Mouse (Mus musculus) spleen, adult 2 months (tissue): ENCODE measurements around the gene Col8a2. TPM values are rescaled to one million over a fixed set of nuclear protein-coding genes. Genes with fewer than 3 reads are reported as not detected.
A peak's percentile ranks its signal among the peaks of the same experiment; 100 is the strongest.

Experiments used
- DNase-seq, 2 experiments: peaks; one replicate each; pipeline versions ENCODE4 v3.0.0 to v3.0.0-alpha.2; 2012 to 2021; ENCODE audit warnings: low spot score in 2 of 2, low read depth in 1 of 2
- H3K27ac ChIP-seq: fragments of 200-500 bp; 2 replicates; pipeline ENCODE4 v1.5.1; 2012; ENCODE audit warnings: low read length, inconsistent platforms; ENCODE audit not compliant: insufficient read depth
- H3K27me3 ChIP-seq: fragments of 200-500 bp; 2 replicates; pipeline ENCODE4 v1.6.1; 2012; ENCODE audit warnings: mild to moderate bottlenecking, moderate library complexity, low read length, inconsistent platforms; ENCODE audit not compliant: control insufficient read depth, insufficient read depth
- H3K36me3 ChIP-seq: fragments of 200-500 bp; 2 replicates; pipeline ENCODE4 v1.6.1; 2012; ENCODE audit warnings: mild to moderate bottlenecking, low read length, inconsistent platforms; ENCODE audit not compliant: control insufficient read depth, insufficient read depth
- H3K4me1 ChIP-seq: fragments of 200-500 bp; 2 replicates; pipeline ENCODE4 v1.6.1; 2011; ENCODE audit warnings: inconsistent platforms; ENCODE audit not compliant: control insufficient read depth, insufficient read depth, insufficient read length
- H3K4me3 ChIP-seq: fragments of 200-500 bp; 2 replicates; pipeline ENCODE4 v1.5.1; 2011; ENCODE audit warnings: mild to moderate bottlenecking, inconsistent platforms; ENCODE audit not compliant: insufficient read depth, insufficient read length; ENCODE audit errors: extremely low read depth
- CTCF ChIP-seq: fragments of 200-500 bp; IDR thresholded peaks from 2 replicates; pipeline ENCODE4 v1.5.1; 2011; ENCODE audit warnings: mild to moderate bottlenecking, inconsistent platforms; ENCODE audit not compliant: insufficient read depth, insufficient read length, insufficient replicate concordance; ENCODE audit errors: extremely low read depth
- POLR2A ChIP-seq: fragments of 200-500 bp; IDR thresholded peaks from 2 replicates; pipeline ENCODE4 v1.6.1; 2011; ENCODE audit warnings: low read depth, low read length, inconsistent platforms
- WGBS: fragments of 180-500 bp; shearing (Covaris S2); methylation state at CpG from one replicate; pipeline ENCODE4 v1.1.7; 2018; 5-methylcytosine and 5-hydroxymethylcytosine counted together
- polyA plus RNA-seq: library from polyadenylated mRNA; depleted of rRNA; stranded (reverse); fragments of >200 nt; gene quantifications from 2 replicates; pipeline ENCODE4 v1.2.3, GENCODE M21; 2012

Gene Col8a2
- polyA plus RNA-seq, 1 experiment, result 3.2 TPM

DNA sequence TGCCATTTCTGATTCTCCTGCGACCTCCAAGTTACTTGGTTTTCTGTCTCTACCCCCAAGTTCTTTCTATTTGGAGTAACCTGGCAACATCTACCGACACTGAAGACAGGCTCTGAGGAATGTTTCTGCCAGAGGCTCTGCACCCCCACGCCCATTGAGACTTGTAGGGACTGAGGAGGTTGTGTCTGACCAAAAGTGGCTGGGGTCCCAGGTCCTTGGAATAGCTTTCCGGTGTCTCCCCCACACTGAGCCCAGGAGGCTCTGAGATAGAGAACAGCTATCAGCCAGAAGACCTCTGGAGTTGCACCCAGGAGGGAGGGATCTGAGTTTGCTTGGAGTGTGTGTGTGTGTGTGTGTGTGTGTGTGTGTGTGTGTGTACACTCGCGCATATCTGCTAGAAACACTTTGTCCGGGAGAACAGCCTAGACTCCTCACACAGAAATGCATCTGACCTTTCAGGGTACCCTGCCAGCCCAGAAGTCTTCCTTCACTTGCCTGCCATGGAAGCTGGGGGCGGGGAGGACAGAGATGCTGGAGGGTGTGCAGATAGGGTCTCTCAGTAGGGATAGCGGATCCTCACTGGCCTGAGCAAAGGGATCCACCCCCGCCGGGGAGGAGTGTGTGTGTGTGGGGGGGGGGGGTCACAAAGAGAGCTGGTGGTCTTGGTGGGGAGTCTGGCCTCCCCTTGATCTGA is 856 bp downstream of the Col8a2 start:
- no peaks in the 10 kb centered on the region for H3K36me3 ChIP-seq
- no peak for DNase-seq
- TF ChIP-seq POLR2A, result no peak
- no peak for TF ChIP-seq CTCF
- H3K4me1 ChIP-seq, result peaks cover 7% of the 10 kb centered on the region
- H3K4me3 ChIP-seq, result no peak overlapping the region; the same call in 1 of the 2 replicates
- 48% methylated on average over 11 of the region's 11 CpGs for WGBS
- peaks cover 16% of the 10 kb centered on the region for H3K27me3 ChIP-seq
- no peak overlapping the region for H3K27ac ChIP-seq

DNA sequence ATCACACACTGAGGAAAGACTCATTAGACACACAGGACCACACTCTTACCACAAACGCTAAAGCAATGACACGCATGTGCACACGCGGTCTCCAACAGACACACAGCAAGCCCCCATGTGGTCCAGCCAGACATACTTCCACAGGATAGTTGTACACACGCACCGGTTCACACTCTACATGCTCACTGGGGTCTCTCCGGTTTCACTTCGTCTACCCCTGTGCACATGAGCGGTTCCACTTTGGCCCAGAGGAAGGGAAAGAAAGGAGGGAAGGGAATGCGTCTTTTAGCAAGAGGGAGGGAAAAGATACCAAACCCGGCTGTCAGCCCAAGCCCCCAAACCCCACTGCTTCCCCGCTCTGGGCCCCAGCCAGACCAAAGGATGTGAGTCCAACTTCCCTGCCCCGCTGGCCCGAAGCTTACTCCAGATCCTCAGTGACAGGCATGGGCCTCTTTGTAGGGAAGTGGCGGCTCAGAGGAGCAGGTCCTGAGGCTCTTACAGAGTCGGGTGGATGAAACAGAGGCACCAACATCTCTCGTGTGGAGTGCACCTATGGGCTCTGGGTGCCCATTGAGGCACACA is 1.6 kb downstream of the Col8a2 start:
- no peak overlapping the region for H3K27ac ChIP-seq
- no peak overlapping the region for H3K4me3 ChIP-seq
- peaks cover 7% of the 10 kb centered on the region for H3K4me1 ChIP-seq
- H3K27me3 ChIP-seq, result peaks cover 16% of the 10 kb centered on the region
- 28% methylated on average over 17 of the region's 17 CpGs for WGBS
- TF ChIP-seq POLR2A, result no peak
- no peak for DNase-seq
- H3K36me3 ChIP-seq, result no peaks in the 10 kb centered on the region

DNA sequence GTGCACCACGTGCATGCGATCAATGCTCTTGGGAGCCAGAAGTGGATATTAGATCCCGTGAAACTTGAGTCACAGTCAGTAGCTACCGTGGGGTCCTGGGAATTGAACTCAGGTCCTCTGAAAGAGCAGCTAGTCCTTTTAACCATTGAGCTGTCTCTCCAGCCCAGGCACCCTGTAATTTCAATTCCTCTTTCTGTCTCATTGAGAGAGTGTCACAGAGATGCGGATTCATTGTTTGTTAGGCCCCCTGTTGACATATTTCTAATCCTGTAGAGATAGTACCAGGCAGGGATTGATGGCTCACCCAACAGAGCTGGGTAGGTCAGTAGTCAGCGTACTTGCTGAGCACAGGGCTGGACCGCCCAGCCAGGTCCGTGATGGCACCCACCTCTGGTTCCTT is 3.7 kb downstream of the Col8a2 start:
- WGBS, result 81% methylated on average over 8 of the region's 8 CpGs
- Histone ChIP-seq H3K4me1 (peaks cover 7% of the 10 kb centered on the region), H3K36me3 (no peaks in the 10 kb centered on the region), H3K4me3 (no peak overlapping the region), H3K27me3 (peaks cover 16% of the 10 kb centered on the region), H3K27ac (no peak overlapping the region)
- no peak for DNase-seq
- TF ChIP-seq POLR2A, result no peak
- TF ChIP-seq CTCF, result no peak

DNA sequence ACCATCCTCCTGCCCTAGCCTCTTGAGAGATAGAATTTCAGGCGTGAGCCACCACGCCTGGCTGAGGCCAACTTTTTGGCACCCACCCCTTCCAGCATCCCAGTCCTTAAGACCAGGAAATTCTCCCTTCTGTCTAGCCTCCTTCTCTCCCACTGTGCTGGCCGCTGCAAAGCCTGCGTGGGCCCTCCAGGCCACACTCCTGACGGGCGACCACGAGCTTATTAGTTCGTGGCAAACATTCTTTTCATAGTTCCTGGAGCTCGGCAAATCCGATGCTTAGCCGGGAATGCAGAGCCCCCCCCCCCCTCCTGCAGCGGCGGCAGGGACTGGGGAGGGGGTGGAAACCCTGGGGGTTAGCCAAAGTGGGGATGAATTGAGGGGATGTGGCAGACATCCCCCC is 4.6 kb downstream of the Col8a2 start:
- Histone ChIP-seq H3K27ac (no peak overlapping the region), H3K36me3 (no peaks in the 10 kb centered on the region), H3K4me3 (no peak overlapping the region), H3K27me3 (peaks cover 13% of the 10 kb centered on the region), H3K4me1 (peaks cover 5% of the 10 kb centered on the region)
- WGBS, result 69% methylated on average over 13 of the region's 13 CpGs
- TF ChIP-seq POLR2A, result no peak
- DNase-seq, result no peak

DNA sequence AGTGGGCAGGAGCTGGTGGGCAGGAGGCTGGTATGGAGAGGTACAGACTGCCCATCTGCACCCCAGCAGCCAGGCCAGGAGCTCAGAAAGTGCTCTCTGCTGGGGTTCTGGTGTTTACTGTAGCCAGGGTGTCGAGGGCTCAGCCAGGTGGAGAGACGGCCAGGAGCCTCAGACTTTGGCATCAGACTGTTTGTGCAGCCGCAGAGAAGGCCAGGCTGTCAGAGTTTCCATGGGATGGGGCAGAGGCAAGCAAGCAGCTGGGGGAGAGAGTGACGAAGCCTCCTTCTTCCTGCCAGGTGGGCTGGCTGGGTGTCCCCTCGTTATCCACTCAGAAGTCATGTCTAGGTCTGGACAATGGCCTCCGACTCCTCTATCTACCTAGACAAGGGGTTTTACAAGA is 8.6 kb downstream of the Col8a2 start:
- 84% methylated on average over 6 of the region's 6 CpGs for WGBS
- no peak overlapping the region for H3K27ac ChIP-seq
- peaks cover 2% of the 10 kb centered on the region; the same call in 1 of the 2 replicates for H3K4me1 ChIP-seq
- peaks cover 8% of the 10 kb centered on the region for H3K27me3 ChIP-seq
- H3K4me3 ChIP-seq, result no peak overlapping the region
- no peak for TF ChIP-seq CTCF
- no peak for TF ChIP-seq POLR2A
- DNase-seq, result no peak
- no peaks in the 10 kb centered on the region for H3K36me3 ChIP-seq

DNA sequence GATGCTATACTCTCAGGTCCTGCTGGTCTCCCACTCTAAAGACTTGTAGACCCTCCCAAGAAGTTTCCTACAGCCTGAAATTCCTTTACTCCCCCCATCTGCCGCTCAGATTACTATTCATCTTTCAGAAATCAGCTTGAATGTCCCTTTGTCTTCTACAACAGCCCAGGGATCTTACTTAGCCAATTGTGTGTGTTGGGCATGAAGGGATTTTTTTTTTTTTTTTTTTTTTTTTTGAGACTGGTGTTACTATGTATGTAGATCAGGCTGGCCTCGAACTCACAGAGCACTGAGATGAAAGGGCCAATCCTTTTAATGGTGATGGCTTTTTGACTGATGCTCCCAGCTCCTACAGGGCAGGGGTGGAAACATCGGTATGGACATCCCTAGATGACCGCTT is 9.3 kb downstream of the Col8a2 start:
- Histone ChIP-seq H3K36me3 (no peaks in the 10 kb centered on the region), H3K27me3 (peaks cover 11% of the 10 kb centered on the region), H3K4me1 (peaks cover 5% of the 10 kb centered on the region), H3K27ac (no peak overlapping the region), H3K4me3 (no peak overlapping the region)
- no peak for TF ChIP-seq CTCF
- no peak for TF ChIP-seq POLR2A
- DNase-seq, result no peak
- 58% methylated on average over 4 of the region's 4 CpGs for WGBS

DNA sequence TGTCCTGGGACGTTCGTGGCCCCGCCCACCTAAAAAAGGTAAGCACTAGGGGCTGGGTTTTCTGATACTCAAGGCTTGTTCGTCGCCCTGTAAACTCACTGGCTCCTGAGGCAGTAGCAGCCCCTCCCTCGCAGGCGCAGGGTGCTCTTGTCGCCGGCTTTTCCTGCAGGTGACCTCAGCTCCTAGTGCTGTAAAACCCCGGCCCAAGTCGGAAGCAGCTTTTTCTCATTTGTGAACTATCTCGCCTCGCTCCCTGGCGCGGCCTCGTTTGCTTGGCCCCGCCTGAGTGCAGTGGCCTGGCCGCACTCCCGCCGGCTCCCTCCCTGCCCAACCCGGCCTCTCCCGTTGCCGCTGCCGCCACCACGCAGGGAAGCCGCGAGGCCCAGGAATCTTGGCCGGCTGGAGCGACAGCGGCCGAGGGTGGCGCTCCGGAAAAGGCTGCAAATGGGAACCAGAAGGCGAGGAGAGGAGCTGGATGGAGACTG is 10.1 kb downstream of the Col8a2 start:
- DNase-seq, result no peak

More for the DNA sequence above, 10.1 kb downstream of the Col8a2 start:
- TF ChIP-seq POLR2A (no peak), CTCF (no peak)
- Histone ChIP-seq H3K4me1 (peaks cover 9% of the 10 kb centered on the region), H3K27me3 (peaks cover 16% of the 10 kb centered on the region), H3K36me3 (no peaks in the 10 kb centered on the region), H3K4me3 (peak overlapping the region; percentile 33; the same call in 1 of the 2 replicates), H3K27ac (no peak overlapping the region)
- WGBS, result 5% methylated on average over 34 of the region's 34 CpGs
